Mouse (Mus musculus): ENCODE data around the gene Srgap3.

DNA sequence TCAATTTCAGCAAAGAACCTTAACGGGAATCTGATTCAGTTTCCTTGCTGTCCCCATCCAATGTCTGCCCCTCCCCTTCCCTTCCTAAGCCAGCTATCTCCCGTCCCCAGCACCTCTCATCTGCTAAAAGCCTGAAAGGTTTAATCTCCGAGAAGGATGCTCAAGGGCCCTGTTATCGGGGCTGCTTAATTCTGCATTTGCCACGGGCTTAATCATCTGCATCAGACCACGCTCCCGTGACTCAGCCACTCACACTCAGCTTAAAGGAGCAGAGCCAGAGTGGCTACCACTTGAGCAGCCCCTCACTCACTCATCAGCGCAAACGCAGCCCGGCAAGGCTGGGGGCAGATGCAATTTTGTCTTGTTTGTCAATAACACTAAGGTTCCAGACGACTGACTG lies 50.7 kb downstream of the Srgap3 start:
- TF ChIP-seq POLR2A (IDR thresholded peaks at IDR 0.05; ENCODE audit: low read depth, low read length) (no peak), CTCF (conservative IDR thresholded peaks at IDR 0.05; ENCODE audit: insufficient read depth, insufficient read length, low read depth, low read length) (no peak)

Data from kidney, adult 2 months (tissue).